Mouse (Mus musculus): ENCODE measurements at regions not wholly inside any gene's neighbourhood (a gene's known extent, or its start where the extent isn't known, plus 50 kb on each side); places are given as distances from the start of the nearest gene placed in this dataset.

DNA sequence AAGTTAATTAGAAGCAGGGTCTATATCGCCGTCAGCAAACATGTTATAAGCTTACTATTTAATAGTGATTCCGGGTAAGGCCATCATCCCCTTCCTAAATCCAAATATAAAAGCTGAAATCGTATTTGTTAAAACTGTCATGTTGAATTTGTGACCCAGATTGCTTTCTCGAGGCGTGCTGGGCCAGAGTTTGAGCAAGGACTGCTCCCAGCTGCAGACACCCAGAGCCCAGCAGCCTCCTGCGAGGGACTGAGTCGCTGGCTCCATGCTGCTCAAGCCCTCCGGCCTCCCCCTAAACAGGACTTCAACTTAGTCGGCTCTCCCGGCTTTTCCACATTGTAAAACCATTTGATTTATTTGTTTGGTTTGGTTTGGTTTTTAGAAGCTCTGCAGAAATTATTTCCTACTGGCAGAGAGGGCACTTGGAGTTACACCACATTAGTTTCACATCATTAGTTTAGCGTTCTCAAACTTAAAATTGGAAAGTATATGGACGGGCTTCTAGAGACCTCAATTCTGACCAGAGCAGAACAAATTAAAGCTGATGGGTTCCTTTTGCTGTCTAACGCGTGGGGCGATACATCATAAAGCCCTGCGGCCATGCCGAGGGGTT is 126.4 kb upstream of the Pitx1 start:
- DNase-seq (ENCODE audit: low spot score) = no peak

DNA sequence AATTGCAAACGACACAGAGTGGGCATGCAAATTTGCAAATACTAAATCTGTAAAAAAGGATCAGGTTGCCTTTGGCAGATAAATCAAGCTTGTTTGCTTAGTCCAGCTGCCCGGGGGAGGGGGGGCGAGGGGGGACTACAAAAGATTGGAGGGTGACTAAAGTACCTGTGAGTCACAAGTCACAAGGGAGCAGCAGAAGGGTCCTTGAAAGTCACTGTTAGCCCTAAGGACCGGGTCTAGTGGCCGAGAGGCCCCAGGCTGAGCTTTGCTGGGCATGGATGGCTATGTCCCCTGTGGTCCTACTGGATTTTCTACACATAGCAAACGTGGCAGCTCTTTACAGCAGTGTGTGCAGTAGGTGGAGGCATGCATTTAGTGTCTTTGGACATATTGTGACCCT is 118.4 kb upstream of the Pitx1 start:
- no peak for DNase-seq (ENCODE audit: low spot score)

DNA sequence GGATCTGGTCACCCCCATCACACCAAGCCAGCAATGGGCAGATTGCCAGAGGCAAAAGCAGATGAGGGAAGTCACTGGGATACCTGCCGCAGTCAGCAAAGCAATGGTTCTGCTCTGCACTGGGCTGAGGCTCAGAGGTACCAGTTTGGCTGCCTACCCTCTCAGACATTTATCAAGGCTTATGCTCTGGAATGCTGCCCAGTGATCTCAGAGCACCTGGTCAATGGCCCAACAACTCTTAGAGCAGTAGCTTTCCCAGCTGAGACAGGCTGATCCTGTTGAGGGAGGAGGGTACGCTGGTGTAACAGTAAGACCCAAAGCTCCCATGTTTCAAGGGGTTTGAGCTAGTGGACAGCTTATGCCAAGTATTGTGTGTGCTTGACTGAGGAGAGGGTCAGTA is 117.4 kb upstream of the Pitx1 start:
- no peak for DNase-seq (ENCODE audit: low spot score)

DNA sequence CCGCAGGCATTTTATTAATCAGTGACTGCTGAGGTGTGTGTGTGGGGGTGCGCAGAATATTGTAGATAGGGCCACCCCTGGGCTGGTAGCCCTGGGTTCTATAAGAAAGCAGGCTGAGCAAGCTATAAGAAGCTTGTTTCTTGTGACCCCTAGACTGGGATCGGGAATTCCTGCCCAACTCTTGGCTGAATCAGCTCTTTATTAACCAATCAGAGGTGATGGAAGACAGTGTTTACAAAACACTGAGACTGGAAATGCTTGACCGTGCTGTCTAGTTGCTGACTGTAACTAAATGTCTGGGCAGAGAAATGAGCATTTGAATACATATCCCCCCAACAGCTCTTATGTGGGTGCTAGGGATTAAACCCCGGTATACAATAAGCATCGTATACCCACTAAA is 114.8 kb upstream of the Pitx1 start:
- DNase-seq (ENCODE audit: low spot score) = no peak

DNA sequence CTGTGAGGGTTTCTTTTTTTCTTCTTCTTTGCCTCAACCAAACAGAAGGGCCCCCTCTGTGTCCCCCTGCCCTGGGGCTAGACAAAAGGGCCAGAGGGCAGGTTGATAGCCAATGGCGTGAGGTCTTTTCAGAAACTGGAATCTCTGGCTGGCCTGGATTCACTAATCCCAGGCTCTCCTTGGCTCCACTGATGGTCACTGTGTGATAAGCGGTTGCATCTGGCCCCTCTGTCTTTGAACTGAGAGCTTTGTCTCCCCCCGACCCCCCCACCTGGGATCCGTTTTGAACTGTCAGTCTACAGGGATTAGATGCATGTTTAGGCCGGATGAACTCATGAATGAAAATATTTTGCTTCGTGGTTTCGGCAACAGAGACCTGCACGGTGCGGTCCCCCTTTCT is 112.6 kb upstream of the Pitx1 start:
- no peak for DNase-seq (ENCODE audit: low spot score)

DNA sequence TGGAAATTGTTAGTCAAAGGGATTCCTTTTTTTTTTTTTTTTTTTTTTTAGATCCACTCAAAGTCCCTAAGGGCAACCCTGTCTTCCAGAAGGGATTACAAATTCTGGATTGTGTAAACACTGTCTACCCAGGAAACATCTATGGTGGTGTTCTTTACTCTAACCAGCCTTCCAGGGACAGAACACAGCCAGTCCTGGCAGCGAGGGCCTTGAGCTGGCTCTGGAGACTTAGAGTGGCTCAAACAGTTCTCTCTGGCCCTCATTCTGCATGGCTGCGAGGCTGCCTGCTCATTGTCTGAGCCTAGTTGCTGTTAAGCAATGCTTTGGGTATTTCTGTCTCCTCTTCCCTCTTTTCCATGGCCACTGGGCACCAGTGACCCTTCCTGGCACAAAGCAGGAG is 112.2 kb upstream of the Pitx1 start:
- no peak for DNase-seq (ENCODE audit: low spot score)

DNA sequence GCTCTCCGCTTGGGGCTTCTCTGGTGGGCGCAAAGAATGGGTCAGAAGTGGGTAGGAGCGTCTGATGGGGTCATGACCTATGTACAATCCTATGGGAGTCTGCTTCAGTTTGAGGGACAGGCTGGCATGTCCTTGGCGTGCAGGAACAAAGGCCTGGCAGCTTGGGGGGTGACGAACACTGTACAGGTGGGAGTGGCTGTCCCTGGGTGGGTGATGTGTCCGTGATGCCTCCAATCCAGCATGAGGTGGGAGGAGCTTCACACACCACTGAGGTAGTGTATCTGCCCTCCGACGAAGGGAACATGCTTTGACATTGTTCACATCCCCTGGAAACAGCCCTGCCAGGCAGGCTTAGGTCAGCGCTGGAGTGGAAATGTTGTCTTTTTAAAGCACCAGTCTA is 101.4 kb upstream of the Pitx1 start:
- no peak for DNase-seq (ENCODE audit: low spot score)

DNA sequence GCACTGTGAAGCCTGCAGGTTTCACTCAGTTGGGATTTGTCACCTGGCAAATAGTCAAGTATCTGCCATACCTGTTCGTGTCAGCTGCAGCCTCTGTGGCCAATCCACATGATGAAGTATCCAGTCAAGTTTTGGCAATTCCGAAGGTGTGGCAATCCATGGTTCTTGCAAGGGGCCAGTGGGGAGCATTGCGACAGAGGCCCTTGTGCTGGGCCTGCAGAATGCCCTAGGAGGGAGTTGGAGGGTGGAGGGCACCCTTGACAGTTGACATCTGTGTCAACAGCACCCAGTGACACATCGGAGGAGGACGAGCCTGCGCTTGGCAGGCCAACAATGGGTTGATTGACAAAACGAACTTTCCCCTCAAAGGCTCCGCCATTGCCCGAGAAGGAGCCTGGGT is 101.0 kb upstream of the Pitx1 start:
- DNase-seq (ENCODE audit: low spot score) = no peak

DNA sequence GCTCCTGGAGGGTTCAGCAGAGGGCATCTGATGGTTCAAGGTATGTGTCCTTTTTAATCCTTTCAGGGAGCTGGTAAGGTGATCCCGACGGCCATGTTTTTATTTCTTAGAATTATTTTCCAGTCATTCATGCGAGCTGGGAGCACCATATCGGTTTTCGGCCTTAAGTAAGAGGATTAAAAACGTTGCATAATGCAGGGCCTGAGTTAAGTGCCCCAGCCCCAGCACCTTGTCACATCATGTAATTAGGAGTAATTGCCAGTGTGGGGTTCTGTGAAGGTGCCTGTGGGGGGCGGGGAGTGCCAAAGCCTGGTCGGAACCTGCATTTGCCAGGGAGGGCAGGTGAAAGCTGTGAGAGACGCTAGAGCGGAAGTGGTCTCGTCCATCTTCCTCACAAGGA is 94.6 kb upstream of the Pitx1 start:
- no peak for DNase-seq (ENCODE audit: low spot score)

DNA sequence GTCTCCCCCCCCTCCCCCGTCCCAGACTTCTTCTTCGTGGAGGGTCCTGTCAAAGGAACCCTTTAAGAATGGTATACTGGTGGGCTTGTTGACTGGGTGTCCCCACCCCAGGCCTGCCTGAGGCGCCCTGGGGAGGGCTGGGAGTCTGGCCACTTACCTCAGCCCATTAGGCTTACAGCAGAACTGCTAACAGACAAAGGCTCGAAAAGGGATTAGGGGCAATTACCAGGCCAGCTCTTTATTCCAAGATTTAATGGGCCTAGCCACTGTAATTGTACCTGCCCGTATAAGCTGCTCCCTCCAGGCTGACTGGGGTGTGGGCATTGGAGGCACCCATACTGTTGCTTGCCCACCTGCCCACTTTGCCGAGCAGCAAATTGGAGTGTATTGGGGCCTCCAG is 93.8 kb upstream of the Pitx1 start:
- no peak for DNase-seq (ENCODE audit: low spot score)

DNA sequence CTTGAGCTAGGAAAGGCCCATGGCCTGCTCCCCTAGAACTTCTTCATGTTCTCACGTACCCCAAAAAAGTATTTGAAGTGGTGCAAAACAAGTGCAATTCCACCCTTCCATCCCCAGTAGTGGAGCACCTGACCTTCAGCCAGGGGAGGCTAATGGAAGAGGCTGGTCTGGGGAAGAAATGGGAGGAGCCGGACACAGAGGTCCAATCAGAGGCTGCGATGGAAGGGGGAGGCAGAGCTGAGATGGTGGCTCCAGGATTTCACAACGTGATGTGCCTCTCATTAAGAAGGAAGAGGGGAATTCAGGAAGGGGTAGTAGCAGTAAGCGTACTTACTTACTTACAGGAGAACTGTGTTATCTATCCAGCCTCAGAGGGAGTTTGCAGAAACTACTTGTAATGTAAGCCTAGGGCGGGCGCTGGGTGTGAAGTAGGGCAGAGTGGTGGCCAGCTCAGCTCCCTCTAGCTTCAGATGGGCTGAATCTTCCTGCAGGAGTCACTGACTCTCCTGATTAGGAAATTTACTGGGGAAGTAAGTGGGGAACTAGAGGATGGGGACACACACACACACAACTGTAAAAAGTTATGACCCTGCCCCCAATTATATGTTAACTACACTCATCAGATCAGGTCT is 87.6 kb upstream of the Pitx1 start:
- peak; percentile 11 for DNase-seq (ENCODE audit: low spot score)

DNA sequence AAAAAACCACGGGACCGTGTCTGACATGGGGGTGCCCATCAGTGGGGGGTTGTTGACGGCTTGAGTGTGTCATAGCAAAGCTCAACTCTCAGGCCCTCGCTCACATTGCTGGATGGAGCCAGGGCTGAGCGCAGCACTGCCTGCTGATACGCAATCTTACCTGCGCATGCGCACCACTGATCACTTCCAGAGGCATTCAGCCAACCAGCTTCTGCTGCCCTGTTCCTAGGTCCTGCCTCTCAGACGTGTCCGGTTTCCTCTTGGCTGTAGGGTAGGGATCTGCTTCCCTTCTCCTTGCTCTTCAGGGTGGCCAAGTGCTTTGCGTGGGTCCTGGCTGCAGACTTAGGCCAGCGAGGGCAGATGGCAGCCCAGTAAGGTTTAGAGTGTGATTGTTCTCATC is 81.3 kb upstream of the Pitx1 start:
- DNase-seq (ENCODE audit: low spot score) = peak; percentile 34

DNA sequence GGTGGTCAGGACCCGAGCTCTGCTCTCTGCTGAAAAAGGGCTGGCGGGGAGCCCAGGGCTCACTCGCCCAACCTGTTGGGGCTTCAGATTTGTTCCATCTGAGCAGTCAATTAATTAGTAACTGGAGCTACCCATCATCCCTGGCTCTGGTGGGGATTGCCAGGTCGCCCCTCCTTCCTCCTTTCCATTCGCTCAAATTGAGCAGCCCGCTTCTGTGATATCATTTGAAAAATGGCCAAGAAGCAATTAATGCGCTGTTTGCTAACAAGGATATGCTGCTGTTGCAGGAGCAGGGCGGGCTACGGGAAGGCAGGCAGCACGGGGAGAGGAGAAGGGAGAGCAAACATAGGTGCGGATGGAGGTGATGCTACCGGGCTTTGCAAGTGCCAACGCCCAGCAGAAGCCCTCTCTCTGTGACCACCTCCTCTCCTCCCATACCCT is 76.3 kb upstream of the Pitx1 start:
- no peak for DNase-seq (ENCODE audit: low spot score)

DNA sequence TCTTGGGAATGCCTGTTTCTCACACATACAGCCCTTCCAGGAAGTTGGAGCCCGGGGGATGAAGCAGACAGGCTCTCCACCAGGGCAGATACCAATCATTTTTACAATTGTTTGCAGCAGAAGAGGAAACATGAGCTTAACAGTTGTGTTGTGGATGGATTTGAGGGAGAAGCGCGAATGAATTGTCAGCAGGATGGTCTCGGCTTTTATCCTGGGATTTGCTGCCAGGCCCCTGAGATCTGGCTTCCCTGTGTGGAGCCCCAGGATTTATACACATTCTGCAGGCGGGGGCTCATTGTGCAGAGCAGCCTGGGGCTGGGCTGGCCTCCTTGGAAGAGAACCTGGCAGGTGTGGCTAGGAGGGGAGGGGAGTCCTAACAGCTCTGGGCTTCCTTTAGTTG is 73.9 kb upstream of the Pitx1 start:
- DNase-seq (ENCODE audit: low spot score) = no peak

DNA sequence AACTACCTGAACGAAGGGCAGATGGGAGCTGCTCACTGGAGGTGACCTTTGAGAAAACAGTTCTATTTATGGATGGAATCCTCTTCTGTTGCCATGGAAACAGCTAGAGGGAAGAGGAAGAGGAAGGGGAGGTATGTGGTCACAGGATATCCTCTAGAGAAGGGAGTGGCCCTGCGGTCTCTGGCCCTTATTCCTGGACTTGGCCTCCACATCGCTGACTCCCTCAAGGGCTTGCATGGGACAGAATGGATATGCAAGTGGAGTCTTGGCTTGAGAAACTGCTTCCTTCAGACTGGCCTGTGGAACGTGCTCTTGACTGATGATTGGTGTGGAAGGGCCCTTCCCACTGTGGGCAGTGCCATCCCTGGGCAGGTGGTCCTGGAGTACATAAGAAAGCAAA is 68.9 kb upstream of the Pitx1 start:
- no peak for DNase-seq (ENCODE audit: low spot score)

DNA sequence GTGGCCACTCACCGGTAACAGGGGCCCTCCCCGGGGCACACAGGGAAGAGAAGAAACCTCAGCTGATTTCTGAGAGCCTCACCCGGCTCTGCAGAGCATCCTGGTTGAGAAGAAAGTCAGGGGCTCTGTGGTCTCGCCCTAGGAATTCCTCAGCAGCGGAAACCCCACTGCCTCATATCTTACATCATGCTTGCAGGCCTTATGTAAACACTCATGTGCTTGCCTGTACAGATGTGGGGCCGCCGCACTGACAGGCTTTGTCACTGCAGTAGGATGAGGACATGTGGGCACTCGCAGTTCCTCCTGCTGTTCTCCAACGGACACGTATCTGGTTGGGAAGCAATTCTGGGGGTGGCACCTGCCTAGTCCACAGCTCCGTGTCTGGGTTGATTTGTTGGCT is 66.3 kb upstream of the Pitx1 start:
- no peak for DNase-seq (ENCODE audit: low spot score)

DNA sequence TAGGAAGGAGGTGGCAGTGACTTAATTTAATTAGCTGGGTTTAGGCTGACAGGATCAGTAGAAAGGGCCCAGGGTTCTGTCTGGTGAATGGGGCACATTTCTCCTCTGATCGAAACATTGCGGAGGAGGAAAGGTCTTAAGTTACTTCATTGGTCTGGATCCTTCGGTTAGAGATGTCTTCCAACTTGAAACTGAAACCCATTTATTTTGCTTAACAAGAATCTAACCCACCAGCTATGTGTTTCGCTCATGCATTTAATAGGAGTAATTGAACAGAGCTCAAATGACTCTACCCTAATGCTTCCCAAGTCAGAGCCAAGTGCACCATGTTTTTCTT is 64.2 kb upstream of the Pitx1 start:
- no peak for DNase-seq (ENCODE audit: low spot score)

DNA sequence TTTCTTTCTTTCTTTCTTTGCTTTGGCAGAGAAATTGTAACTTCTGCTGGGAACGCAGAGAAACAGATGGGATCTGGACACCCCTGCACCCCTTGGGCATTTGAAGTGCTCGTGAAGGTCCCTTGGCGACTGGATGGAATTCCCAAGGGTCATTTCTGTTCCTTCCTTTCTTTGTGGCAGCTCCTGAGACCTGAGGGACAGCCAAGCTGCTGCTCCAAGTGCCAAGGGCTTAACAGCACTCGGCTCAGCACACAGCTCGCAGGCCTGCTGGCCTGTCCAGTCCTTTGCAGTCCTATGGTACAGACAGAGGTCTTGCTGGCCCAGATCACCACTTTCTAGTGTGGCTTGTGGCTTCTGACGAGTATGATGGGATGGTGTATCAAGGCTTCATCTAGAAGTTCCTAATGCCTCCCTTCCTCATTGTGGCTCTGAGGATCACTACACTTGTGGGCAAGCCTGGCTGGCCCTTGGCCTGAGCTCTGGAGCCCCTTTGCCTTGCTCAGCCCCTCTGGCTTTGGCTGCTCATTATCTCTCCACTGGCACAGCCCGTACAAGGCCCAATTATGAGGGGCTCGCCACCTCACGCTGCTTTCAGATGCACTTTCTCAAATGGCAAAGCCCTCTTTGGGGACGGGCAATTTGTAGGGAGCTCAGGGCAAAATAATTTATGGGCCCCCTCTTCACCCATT is 63.7 kb upstream of the Pitx1 start:
- no peak for DNase-seq (ENCODE audit: low spot score)

DNA sequence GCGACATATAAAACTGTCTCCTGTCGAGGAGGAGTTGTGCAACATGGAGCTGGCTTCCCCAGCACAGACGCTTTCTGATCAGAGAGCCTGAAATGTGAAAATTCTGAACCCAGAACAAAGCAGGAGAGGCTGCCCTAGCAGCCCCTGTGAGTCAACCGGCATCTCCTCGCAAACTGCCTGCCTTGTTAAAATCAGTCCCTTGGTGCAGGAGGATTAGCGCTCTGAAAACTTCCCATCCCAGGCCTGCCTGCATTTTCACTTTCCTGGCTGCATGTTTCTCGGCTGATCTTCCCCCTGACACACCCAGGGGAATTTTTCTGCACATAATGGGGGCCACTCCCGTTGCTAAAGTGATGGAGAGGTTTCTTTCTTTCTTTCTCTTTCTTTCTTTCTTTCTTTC is 63.0 kb upstream of the Pitx1 start:
- DNase-seq (ENCODE audit: low spot score) = peak; percentile 3

DNA sequence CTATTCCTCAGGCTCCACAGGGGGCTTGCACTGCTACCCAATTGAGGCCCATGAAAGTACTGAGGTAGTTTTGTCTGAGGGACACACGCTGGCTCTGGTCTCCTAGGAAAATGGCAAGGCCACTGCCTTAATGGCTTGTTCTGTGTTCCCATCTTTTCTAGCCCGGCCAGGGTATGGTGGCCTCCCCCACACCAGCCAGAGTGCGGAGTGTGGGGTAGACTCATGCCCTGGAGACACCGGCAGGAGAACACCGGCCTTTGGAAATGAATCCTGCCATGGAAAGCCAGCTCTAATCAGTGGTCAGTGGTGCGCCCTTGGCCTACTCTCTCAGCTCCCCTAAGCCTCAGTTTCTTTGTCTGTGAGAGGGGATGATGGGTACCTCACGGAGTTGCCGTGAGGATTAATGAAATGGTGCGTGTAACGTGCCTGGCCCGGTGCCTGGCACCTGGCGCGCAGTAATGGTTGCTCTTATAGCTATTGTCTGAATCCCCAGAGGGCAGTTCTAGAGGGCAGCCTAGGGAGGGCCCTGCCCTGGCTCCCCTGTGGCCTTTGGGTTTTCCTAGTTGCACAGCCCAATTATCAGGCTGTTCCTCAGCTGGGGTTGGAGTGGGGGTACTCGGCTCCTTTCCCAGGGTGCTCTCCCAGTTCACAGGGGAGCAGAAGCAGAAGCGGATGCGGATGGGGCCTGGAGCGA is 62.4 kb upstream of the Pitx1 start:
- DNase-seq (ENCODE audit: low spot score) = no peak

DNA sequence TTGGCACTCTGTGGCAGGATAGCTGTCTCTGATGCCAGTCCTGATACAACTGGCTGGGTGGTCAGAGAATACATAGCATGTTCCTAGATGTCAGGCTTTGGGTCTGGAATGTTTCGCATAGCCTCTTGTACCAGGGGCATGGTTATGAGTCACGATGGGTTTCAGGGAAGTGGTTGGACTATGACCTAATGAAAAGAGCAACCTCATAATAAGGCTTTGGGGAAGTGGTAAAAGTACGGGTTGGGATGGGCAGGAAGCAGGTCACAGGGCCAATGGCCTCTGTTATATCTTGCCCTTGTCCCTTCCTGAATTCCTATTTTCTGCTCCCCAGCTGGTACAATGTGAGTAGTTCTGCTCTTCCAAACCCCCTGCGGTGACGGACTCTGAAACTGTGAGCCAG is 59.5 kb upstream of the Pitx1 start:
- DNase-seq (ENCODE audit: low spot score) = no peak

DNA sequence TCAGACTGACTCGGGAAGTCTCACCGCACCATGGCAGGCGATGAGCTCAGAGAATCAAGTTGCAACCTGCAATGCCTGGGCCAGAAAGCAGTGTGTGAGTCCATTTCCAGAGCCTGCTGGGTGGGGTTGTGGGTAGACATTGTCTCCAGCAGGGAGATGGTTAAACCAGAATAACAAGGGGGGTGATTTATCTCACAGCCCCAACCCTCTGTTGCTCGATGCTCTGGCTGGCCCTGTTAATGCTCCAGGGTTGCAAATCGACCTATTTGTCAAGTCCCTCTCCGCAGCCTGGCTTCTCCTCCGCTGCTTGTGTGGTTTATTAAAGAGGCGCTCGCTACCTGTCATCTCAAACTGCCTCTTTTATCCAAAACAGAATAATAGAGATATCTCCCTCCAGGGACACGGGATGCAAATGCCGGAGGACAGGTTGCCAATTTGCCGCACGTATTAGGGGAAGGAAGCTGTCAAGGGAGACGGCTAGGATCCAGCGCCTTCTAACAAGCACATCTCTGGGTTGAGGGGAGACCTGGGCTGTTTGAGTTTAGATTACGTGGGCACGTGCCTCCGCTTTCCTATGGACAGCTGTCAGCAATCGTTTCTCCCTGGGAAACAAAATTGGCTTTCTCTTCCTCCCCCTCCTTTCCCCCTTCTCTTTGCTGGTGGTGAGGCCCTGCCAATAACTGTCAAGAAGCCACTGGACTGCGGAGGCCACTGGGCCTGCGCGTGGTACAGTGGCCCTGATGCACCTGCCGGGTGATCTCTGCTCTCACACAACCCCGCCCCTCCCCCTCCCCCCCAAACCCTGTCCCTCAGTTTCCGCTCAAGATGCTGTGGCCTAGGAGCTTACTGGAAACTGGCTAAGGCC is 57.4 kb upstream of the Pitx1 start:
- DNase-seq (ENCODE audit: low spot score) = no peak

Measured in gastrocnemius, adult 18-20 months (tissue).